Comparison of ENCODE assay signal across 27 mouse cellular contexts in the genomic region with DNA sequence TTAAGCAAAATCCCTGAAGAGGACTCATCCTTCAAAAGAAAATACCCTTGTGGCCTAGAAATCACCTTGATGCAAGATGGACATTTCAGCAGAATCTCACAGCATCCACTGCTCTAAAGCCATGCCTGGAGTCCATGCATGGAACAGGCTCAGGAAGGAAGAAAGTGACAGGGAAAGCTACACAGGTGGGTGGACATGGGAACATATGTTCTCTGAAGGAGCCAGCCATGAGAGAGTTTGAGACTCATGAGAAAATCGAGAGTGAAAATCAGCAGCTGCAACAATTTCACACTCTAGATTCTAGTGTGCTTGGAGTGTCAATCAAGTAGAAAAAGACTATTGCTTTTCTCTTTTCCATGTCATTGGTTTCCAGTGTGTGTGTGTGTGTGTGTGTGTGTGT.
DNase-seq lines count a peak whose midpoint lies in the region.
"Had no signal": no experiment of that assay in that cellular context is flagged by ENCODE, and none has a peak within 500 bp of the region (broad histone marks: within the 10 kb centered on the region; RNA-seq: fewer than 3 reads in every experiment).

No protein-coding gene starts in this region.

- DNase-seq in frontal cortex, adult 2 months (ENCODE audit: extremely low spot score in 1 of 2, low spot score in 1 of 2) = peak; percentile 33 to 57
- no peak for DNase-seq in frontal cortex, postnatal 14 days (ENCODE audit: low spot score in 2 of 2)
- DNase-seq in left cerebral cortex, postnatal 14 days (ENCODE audit: low spot score in 2 of 2) = peak; percentile 9 to 33
- no peak for DNase-seq in left cerebral cortex, postnatal 4 days
- DNase-seq in brain, adult 2 months (ENCODE audit: low read depth, low spot score) = peak; percentile 75
- DNase-seq in left cerebral cortex, postnatal 36 days (ENCODE audit: low spot score in 2 of 2) = peak; percentile 19 to 23
- DNase-seq in midbrain, embryonic 10.5 days (ENCODE audit: low spot score) = no peak
- DNase-seq: adrenal gland, postnatal 10 days; adrenal gland, postnatal 36 days; B cell, adult 2 months; cerebellum, adult 11 months; cerebellum, adult 2 months; cerebellum, adult 9-11 months; cerebellum, postnatal 25 days; forebrain, postnatal 0 days; gastrocnemius, postnatal 10 days; gastrocnemius, postnatal 36 days; heart, adult 2 months; heart, postnatal 14 days; heart, postnatal 4 days had no signal

- H3K4me3 ChIP-seq in midbrain, embryonic 10.5 days = no peak overlapping the region
- H3K4me3 ChIP-seq: embryonic facial prominence, embryonic 12.5 days; embryonic facial prominence, embryonic 15.5 days; heart, adult 2 months; heart, embryonic 10.5 days; heart, embryonic 13.5 days; hindbrain, embryonic 15.5 days had no signal

- no peak overlapping the region for H3K27ac ChIP-seq in midbrain, embryonic 10.5 days (replicated peaks)
- H3K27ac ChIP-seq: embryonic facial prominence, embryonic 12.5 days; embryonic facial prominence, embryonic 15.5 days; heart, adult 2 months; heart, embryonic 10.5 days; heart, embryonic 13.5 days; hindbrain, embryonic 15.5 days had no signal

- no peaks in the 10 kb centered on the region for H3K4me1 ChIP-seq in midbrain, embryonic 10.5 days
- H3K4me1 ChIP-seq: embryonic facial prominence, embryonic 12.5 days; embryonic facial prominence, embryonic 15.5 days; heart, embryonic 10.5 days had no signal

- WGBS in midbrain, embryonic 10.5 days = 91% methylated on average over 1 of the region's 1 CpGs

- no peaks in the 10 kb centered on the region for H3K9me3 ChIP-seq in midbrain, embryonic 10.5 days (replicated peaks)
- H3K9me3 ChIP-seq: embryonic facial prominence, embryonic 12.5 days; embryonic facial prominence, embryonic 15.5 days; heart, embryonic 10.5 days; heart, embryonic 13.5 days; hindbrain, embryonic 15.5 days had no signal

- intact Hi-C loops in left cerebral cortex, postnatal 14 days (cut with DNase I) = no loop called here
- intact Hi-C loops in left cerebral cortex, postnatal 4 days (cut with DNase I) = no loop called here
- intact Hi-C loops in left cerebral cortex, postnatal 36 days (cut with DNase I) = no loop called here

- no peaks in the 10 kb centered on the region for H3K36me3 ChIP-seq in midbrain, embryonic 10.5 days
- H3K36me3 ChIP-seq: embryonic facial prominence, embryonic 12.5 days; embryonic facial prominence, embryonic 15.5 days; G1E; heart, embryonic 10.5 days; heart, embryonic 13.5 days; hindbrain, embryonic 15.5 days had no signal

- H3K27me3 ChIP-seq in midbrain, embryonic 10.5 days (ENCODE audit: low read depth, poor library complexity, severe bottlenecking) = no peaks in the 10 kb centered on the region
- H3K27me3 ChIP-seq: embryonic facial prominence, embryonic 12.5 days; embryonic facial prominence, embryonic 15.5 days; heart, embryonic 13.5 days; hindbrain, embryonic 15.5 days; Patski had no signal

Comparison
In these comparisons a context has a peak if more than half of its experiments do, and no peak if none do; other contexts are left out.
1. DNase-seq: peak in frontal cortex, adult 2 months (2 of 2), left cerebral cortex, postnatal 14 days (2 of 2), brain, adult 2 months (single experiment) and left cerebral cortex, postnatal 36 days (2 of 2); none in frontal cortex, postnatal 14 days (0 of 2), left cerebral cortex, postnatal 4 days (single experiment) and midbrain, embryonic 10.5 days (single experiment).